Mouse (Mus musculus) intestine, embryonic 15.5 days (tissue): ENCODE measurements around the gene Adh4. TPM values are rescaled to one million over a fixed set of nuclear protein-coding genes. Genes with fewer than 3 reads are reported as not detected.

ENCODE experiments used
- ATAC-seq: fragments of 200-750 bp; cut with Nextera tagmentation; 2 replicates; pipeline ENCODE4 v1.8.0; 2017; ENCODE audit warnings: moderate TSS enrichment, moderate library complexity
- H3K27ac ChIP-seq: fragments of 300-500 bp; sonication (generic); 2 replicates; pipeline ENCODE4 v1.5.1; 2015; ENCODE audit warnings: mild to moderate bottlenecking, inconsistent platforms
- H3K27me3 ChIP-seq: fragments of 300-500 bp; sonication (generic); replicated peaks from 2 replicates; pipeline ENCODE4 v1.6.1; 2015; ENCODE audit warnings: inconsistent platforms
- H3K36me3 ChIP-seq: fragments of 300-500 bp; sonication (generic); 2 replicates; pipeline ENCODE4 v1.6.1; 2015; ENCODE audit warnings: inconsistent platforms
- H3K4me1 ChIP-seq: fragments of 300-500 bp; sonication (generic); replicated peaks from 2 replicates; pipeline ENCODE4 v1.6.1; 2015; ENCODE audit warnings: inconsistent platforms
- H3K4me2 ChIP-seq: fragments of 300-500 bp; sonication (generic); replicated peaks from 2 replicates; pipeline ENCODE4 v1.6.1; 2015; ENCODE audit warnings: mild to moderate bottlenecking, inconsistent platforms
- H3K4me3 ChIP-seq: fragments of 300-500 bp; sonication (generic); replicated peaks from 2 replicates; pipeline ENCODE4 v1.5.1; 2015; ENCODE audit warnings: inconsistent platforms
- H3K9ac ChIP-seq: fragments of 300-500 bp; sonication (generic); 2 replicates; pipeline ENCODE4 v1.6.1; 2015; ENCODE audit warnings: inconsistent platforms
- H3K9me3 ChIP-seq: fragments of 300-500 bp; sonication (generic); 2 replicates; pipeline ENCODE4 v1.6.1; 2016; ENCODE audit warnings: inconsistent platforms
- WGBS: fragments of 180-500 bp; shearing (Covaris S2); methylation state at CpG from one replicate; pipeline ENCODE4 v1.1.7; 2015; 5-methylcytosine and 5-hydroxymethylcytosine counted together
- polyA plus RNA-seq: library from polyadenylated mRNA; unstranded; fragments of >200 nt; fragmentation: Nextera tagmentation; extraction: Ambion mirVana; gene quantifications from 2 replicates; pipeline ENCODE4 v1.2.1, GENCODE M21; 2015

Adh4 gene
- polyA plus RNA-seq, 1 experiment from 2014 or later = 0.31 TPM

DNA sequence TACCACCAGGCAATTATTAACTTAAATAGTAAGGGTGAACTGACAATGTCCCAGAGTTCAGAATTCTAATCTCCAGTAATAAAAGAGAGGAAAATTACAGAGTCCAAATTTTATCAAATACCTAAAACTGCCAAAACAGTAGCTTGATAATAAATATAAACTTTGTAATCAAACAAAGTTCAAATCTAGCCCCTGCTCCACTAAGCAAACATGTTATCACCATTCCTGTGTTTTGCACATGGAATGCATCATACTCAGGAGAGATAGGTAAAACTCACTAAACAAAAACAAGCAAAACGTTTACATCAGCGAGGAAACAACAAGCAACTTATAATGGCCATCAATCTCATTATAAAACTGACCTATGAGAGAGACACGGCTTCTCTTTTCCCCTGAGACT, 5.1 kb upstream of the Adh4 start:
- Histone ChIP-seq H3K4me1 (no peaks in the 10 kb centered on the region), H3K4me2 (no peak overlapping the region), H3K27me3 (no peaks in the 10 kb centered on the region), H3K9me3 (no peaks in the 10 kb centered on the region), H3K4me3 (no peak overlapping the region), H3K36me3 (no peaks in the 10 kb centered on the region), H3K9ac (no peak overlapping the region), H3K27ac (no peak overlapping the region)
- 0 out of 2 replicates have a peak, but pooled peaks have one; percentile 45 for ATAC-seq
- 70% methylated on average over 3 of the region's 3 CpGs for WGBS

DNA sequence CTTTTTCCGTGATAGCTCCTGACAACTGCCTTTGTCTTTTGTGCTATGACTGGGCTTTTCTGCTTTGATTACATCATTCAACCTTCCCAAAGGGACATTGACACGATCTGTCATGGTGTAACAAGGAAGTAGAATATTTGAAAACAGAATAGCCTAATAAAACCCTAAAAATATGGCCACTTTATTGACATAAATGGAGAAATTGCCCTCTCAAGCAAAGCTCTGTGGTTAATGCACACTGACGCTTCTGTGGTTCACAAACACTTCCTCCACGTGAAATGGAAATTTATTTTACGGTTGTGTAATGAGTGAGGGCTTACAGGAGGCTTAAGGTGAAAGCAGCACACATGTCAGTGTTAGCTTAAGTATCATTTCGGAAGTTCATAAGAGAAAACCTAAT, 4.1 kb downstream of the Adh4 start:
- peak; percentile 92 for ATAC-seq
- 63% methylated on average over 6 of the region's 6 CpGs for WGBS

DNA sequence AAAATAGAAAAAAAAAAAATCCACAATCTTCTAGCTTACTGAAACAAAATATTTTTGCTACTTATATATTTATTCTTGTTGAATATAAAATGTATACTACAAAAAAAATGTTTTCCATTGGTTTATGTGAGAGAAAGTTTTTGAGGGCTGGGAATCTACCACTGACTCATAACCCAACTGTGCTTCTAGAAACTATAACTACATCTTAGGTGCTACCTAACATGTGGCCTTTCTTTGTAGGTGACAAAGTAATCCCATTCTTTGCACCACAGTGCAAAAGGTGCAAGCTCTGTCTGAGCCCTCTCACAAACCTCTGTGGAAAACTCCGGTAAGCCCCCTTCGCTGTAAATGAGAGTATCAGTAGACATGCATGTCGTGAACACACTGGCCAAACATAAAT, 5.1 kb downstream of the Adh4 start:
- H3K4me3 ChIP-seq = no peak overlapping the region
- H3K27ac ChIP-seq = no peak overlapping the region
- H3K9ac ChIP-seq = no peak overlapping the region
- no peaks in the 10 kb centered on the region for H3K4me1 ChIP-seq
- H3K9me3 ChIP-seq = no peaks in the 10 kb centered on the region
- no peaks in the 10 kb centered on the region for H3K36me3 ChIP-seq
- H3K4me2 ChIP-seq = no peak overlapping the region
- ATAC-seq = no peak
- 88% methylated on average over 3 of the region's 3 CpGs for WGBS
- no peaks in the 10 kb centered on the region for H3K27me3 ChIP-seq

More for the DNA sequence above, 4.1 kb downstream of the Adh4 start:
- H3K4me3 ChIP-seq = no peak overlapping the region
- peak overlapping the region; percentile 44; the same call in 1 of the 2 replicates for H3K27ac ChIP-seq
- H3K9me3 ChIP-seq = no peaks in the 10 kb centered on the region
- H3K4me1 ChIP-seq = no peaks in the 10 kb centered on the region
- no peak overlapping the region for H3K4me2 ChIP-seq
- no peaks in the 10 kb centered on the region for H3K36me3 ChIP-seq
- H3K27me3 ChIP-seq = no peaks in the 10 kb centered on the region
- no peak overlapping the region for H3K9ac ChIP-seq

DNA sequence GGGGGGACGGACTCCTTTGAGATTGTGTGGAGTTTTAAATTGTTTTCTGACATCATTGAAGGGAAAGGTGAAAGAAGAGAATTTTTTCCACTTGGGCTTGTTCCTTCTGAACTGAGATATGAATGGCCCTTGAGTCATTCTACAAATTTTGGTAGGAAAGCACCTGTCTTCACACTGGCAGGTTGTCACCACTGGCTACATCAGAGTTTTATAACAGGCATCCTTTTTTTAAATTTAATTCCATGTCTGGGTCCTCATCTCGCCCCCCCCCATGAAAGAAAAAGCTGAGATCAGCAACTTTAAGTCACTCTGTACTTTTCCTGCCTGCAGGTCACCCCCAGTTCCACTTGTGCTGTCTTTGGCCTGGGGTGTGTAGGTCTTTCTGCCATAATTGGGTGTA, 8.4 kb downstream of the Adh4 start:
- Histone ChIP-seq H3K9me3 (no peaks in the 10 kb centered on the region), H3K27ac (no peak overlapping the region), H3K4me1 (no peaks in the 10 kb centered on the region), H3K4me3 (no peak overlapping the region), H3K36me3 (no peaks in the 10 kb centered on the region), H3K9ac (no peak overlapping the region), H3K4me2 (no peak overlapping the region), H3K27me3 (no peaks in the 10 kb centered on the region)
- 70% methylated on average over 2 of the region's 2 CpGs for WGBS
- no peak for ATAC-seq

DNA sequence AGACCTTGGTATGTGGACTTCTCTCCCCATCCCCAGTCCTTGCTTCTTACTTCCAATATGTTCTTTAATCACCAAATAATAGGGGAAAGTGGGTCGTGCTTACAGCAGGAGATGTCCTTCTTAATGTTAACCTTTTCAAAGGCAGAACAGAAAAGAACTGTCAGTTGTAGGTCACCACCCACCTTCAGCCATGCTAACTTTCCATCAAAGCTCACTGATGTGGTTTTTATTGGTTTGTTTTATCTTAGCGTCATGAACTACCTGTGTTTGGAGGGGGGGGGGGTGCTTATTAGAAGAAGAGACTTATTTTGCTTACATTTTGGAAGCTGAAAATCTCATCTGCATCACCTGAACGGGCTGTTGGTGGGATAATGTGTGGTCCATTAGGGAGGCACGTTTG, 9.0 kb downstream of the Adh4 start:
- Histone ChIP-seq H3K27me3 (no peaks in the 10 kb centered on the region), H3K36me3 (no peaks in the 10 kb centered on the region), H3K4me3 (no peak overlapping the region), H3K9me3 (no peaks in the 10 kb centered on the region), H3K4me1 (no peaks in the 10 kb centered on the region), H3K27ac (no peak overlapping the region), H3K4me2 (no peak overlapping the region), H3K9ac (no peak overlapping the region)
- WGBS = 53% methylated on average over 4 of the region's 4 CpGs
- ATAC-seq = no peak

DNA sequence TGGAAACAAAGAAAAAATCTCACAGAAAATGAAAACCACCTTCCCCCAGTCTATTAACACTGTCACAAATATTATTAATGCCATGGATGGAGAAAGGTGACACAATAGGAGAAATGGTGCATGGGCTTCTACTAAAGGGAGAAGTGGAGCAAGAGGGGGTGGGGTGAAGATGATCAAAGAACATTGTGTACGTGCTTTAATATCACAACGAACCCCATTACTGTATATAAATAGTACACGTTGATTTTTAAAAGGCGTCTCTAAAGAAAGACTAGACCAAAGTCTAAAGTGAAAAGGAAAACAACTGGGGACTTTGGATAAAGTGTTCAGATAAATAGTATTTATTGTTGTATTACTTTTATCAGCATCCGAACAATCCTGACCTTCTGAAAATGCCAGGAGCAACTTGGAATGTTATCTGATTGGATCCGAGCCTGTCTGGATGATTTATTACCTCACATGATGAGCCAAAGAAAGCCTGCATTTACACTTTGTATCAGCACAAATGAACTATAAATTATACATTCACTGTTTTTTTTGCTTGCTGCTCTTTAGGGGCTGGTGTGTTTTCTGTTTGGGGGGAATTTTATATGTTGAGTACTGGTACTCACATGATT, 15.2 kb downstream of the Adh4 start:
- no peak overlapping the region for H3K27ac ChIP-seq
- H3K4me1 ChIP-seq = no peaks in the 10 kb centered on the region
- peak; percentile 71 for ATAC-seq
- H3K4me2 ChIP-seq = no peak overlapping the region
- no peaks in the 10 kb centered on the region for H3K9me3 ChIP-seq
- WGBS = 52% methylated on average over 6 of the region's 6 CpGs
- no peaks in the 10 kb centered on the region for H3K36me3 ChIP-seq
- no peak overlapping the region for H3K9ac ChIP-seq
- no peaks in the 10 kb centered on the region for H3K27me3 ChIP-seq
- H3K4me3 ChIP-seq = no peak overlapping the region

DNA sequence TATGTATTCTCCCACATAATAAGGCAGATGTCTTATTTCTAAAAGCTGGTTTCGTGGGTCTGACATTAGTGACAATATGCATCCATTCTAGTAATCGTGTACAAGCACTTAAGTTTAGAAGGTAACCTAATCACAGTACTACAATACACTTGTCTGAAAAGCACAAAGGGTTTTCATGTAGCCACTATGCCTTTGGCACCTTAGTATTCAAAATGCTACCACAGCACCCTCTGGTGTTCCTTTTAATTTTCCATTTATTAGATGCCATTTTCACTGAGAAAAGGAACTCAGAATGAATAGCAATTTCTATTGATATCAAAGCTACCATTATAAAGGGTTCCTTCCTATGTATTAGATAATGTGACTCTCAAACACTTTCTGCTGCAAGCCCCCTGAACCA, 16.6 kb downstream of the Adh4 start:
- no peak for ATAC-seq
- H3K27ac ChIP-seq = no peak overlapping the region
- H3K36me3 ChIP-seq = no peaks in the 10 kb centered on the region
- WGBS = 76% methylated on average over 2 of the region's 2 CpGs
- H3K27me3 ChIP-seq = no peaks in the 10 kb centered on the region
- H3K9me3 ChIP-seq = no peaks in the 10 kb centered on the region
- no peaks in the 10 kb centered on the region for H3K4me1 ChIP-seq
- no peak overlapping the region for H3K4me3 ChIP-seq
- H3K9ac ChIP-seq = no peak overlapping the region
- no peak overlapping the region for H3K4me2 ChIP-seq

DNA sequence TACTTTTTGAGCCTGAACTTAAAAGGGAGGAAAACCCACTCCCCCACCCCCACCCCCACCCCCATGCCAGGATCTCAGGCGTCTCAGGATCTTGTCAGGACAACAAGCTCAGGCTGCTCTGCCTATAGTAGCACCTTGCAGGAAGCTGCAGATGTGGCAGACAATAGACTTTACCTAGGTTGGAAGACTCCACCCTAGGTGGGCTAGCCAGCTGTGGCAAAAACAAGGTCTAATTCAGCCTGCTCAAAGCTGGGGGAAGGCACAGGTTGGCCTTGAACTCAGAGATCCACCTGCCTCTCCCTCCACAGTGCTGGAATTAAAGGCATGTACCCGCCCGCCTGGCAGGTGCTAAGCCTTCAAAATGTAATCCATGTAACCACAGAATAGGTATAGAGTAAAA, 23.4 kb downstream of the Adh4 start:
- Histone ChIP-seq H3K36me3 (no peaks in the 10 kb centered on the region), H3K27ac (no peak overlapping the region), H3K4me1 (0 out of 2 replicates have a peak, but pooled peaks cover 4% of the 10 kb centered on the region), H3K4me2 (no peak overlapping the region), H3K27me3 (no peaks in the 10 kb centered on the region), H3K9me3 (no peaks in the 10 kb centered on the region), H3K9ac (no peak overlapping the region), H3K4me3 (no peak overlapping the region)
- no peak for ATAC-seq
- WGBS = 70% methylated on average over 3 of the region's 3 CpGs

DNA sequence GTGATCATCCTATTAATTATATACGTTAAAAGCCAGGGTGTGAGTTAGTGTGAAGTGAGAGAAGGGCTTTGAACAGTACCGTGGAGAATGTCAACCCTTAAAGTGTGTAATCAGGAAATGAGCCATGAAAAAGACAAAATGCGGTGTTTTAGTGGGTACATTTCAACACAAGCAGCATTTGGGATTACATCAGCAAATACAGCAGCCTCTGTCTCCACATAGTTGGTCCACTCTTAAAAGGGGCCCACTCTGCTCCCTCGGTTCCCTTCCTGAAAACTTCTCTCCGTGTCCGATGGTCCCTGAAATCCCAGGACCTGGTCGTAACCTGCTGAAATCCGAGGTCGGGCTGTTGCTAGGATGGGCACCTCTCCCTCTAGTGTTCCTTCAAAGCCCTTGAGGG, 26.9 kb downstream of the Adh4 start:
- 3% methylated on average over 9 of the region's 9 CpGs for WGBS
- no peak for ATAC-seq
- H3K27ac ChIP-seq = peak overlapping the region; percentile 83
- H3K9me3 ChIP-seq = no peaks in the 10 kb centered on the region
- peaks cover 8% of the 10 kb centered on the region for H3K4me1 ChIP-seq
- peak overlapping the region; percentile 96 for H3K9ac ChIP-seq
- no peaks in the 10 kb centered on the region for H3K36me3 ChIP-seq
- H3K4me2 ChIP-seq = peak overlapping the region; percentile 92
- no peaks in the 10 kb centered on the region for H3K27me3 ChIP-seq
- peak overlapping the region; percentile 82 for H3K4me3 ChIP-seq

DNA sequence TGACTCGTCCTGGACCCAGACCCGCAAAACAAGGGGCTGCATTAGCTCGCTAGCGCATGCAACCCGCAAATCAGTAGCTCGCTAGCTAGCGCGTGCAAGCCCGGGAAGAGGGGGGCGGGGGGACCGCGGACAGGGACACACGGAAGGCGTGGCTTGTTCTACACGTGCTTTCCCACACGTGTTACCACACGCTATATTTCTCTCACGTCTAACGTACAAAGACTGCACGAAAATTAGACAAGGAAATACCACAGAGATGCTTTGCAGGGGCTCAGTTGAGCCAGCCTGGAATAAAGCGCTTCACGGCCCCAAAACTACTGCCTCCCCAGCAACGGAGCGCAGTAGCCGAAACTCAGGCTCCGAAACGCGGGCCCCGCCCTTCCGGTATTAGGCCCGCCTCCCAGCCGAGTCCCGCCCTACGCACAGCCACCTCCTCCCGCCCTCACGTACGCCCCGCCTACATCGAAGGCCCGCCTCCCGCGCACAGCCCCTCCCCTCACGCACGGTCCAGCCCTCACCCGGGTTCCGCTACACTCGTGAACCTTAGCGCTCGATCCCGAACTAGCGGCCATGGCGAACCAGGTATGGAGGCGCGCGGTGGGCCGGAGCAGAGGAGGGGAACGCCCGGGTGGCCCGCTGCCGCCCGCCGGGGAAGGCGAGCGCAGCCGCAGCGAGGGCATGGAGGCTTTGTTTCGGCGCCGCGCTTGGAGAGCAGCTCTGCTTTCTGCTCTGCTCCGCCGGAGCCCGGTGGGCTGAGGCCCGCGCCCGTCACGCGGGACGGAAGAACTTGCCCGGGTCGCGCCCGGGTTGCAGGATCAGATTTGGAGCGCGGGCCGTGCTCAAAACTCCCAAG, 27.6 kb downstream of the Adh4 start, which contains the start of gene Adh5:
Gene Adh5, plus strand, starts transcription at position 482 of the 853 bp plus-strand sequence.
- no peaks in the 10 kb centered on the region for H3K9me3 ChIP-seq
- H3K27me3 ChIP-seq = no peaks in the 10 kb centered on the region
- ATAC-seq = peak; percentile 99
- peak within 1 kb of the TSS; percentile 92 for H3K4me2 ChIP-seq
- no peaks in the 10 kb centered on the region for H3K36me3 ChIP-seq
- under 1% methylated on average over 86 of the region's 86 CpGs for WGBS
- H3K4me1 ChIP-seq = peaks cover 8% of the 10 kb centered on the region
- H3K4me3 ChIP-seq = peak within 1 kb of the TSS; percentile 82
- H3K27ac ChIP-seq = peak within 1 kb of the TSS; percentile 88
- peak within 1 kb of the TSS; percentile 96 for H3K9ac ChIP-seq

DNA sequence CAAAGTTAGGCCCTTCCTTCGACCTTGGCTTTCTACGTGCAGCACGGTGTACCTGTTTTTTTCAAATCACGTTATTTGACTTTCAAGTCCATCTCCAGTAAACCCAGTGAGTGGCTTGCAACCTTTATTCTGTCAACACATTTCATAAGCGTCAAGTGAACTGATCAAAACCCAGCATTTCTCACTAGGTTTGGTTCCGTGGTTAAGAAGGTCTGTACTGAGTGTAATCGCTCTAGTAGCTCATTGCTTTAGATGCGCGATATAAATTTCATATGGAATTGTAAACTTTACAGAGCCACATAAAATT, 28.2 kb downstream of the Adh4 start:
- no peaks in the 10 kb centered on the region for H3K9me3 ChIP-seq
- peak overlapping the region; percentile 96 for H3K9ac ChIP-seq
- H3K4me1 ChIP-seq = peaks cover 8% of the 10 kb centered on the region
- 3% methylated on average over 9 of the region's 9 CpGs for WGBS
- H3K27ac ChIP-seq = peak overlapping the region; percentile 88
- H3K4me3 ChIP-seq = peak overlapping the region; percentile 82
- H3K27me3 ChIP-seq = no peaks in the 10 kb centered on the region
- H3K4me2 ChIP-seq = peak overlapping the region; percentile 92
- H3K36me3 ChIP-seq = peaks cover 6% of the 10 kb centered on the region
- ATAC-seq = no peak

DNA sequence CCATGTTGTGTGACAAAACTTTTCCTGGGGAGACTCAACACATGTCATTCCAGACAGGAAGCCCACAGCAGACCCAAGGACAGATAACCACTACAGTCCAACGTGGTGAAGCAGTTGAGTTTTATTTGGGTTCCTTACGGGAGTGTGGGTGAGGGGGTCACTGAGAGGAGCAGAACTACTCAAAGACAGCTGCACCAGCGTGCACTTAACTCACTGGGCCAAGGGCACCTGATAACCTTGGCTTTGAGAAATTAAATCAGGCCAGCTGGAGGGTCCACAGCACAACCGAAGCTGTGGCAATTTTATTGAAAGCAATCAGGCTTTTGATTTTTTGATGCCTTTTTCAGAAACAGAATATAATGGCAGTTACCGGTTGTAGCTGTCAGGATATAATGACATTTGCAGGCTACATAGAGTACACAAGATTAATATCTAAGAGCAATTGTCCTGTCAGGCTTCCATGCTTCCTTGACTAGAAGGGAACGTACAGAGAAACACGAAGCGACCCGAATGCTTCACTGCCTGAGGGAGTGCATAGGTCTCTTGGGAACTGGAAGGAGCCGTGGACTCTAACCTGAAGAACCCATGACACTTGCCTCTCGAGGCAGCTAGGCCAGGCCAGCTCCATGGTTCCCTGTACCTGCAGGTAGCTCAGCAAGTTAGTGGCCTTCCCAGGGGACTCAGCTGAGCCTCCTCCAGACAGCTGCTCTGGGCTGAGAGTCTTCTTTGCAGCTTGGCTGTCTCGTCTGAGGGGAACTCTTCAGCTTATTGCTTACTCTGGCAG, 33.0 kb downstream of the Adh4 start:
- Histone ChIP-seq H3K27me3 (no peaks in the 10 kb centered on the region), H3K4me2 (no peak overlapping the region), H3K27ac (no peak overlapping the region), H3K4me3 (no peak overlapping the region), H3K9ac (no peak overlapping the region), H3K36me3 (peaks cover 28% of the 10 kb centered on the region), H3K9me3 (no peaks in the 10 kb centered on the region), H3K4me1 (peaks cover 4% of the 10 kb centered on the region)
- ATAC-seq = no peak
- WGBS = 75% methylated on average over 12 of the region's 12 CpGs
